Mouse (Mus musculus): ENCODE measurements around the gene RPS10-NUDT3. TPM values are rescaled to one million over a fixed set of nuclear protein-coding genes. Genes with fewer than 3 reads are reported as not detected.

The RPS10-NUDT3 gene
- polyA plus RNA-seq, 1 experiment, result not detected

- TF ChIP-seq POLR2A (IDR thresholded peaks at IDR 0.05; ENCODE audit: borderline replicate concordance, extremely low read depth, insufficient read depth, insufficient read length, poor library complexity, severe bottlenecking) (no peak), CTCF (IDR thresholded peaks at IDR 0.05; ENCODE audit: borderline replicate concordance, extremely low read depth, insufficient read depth, insufficient read length) (no peak)
- DNase-seq (ENCODE audit: low read depth), result no peak
Observed at GRCm38 (mm10) chr17:27545991-27546390, 89.0 kb downstream of the RPS10-NUDT3 start.

- TF ChIP-seq CTCF (IDR thresholded peaks at IDR 0.05; ENCODE audit: borderline replicate concordance, extremely low read depth, insufficient read depth, insufficient read length), result no peak
- no peak for TF ChIP-seq POLR2A (IDR thresholded peaks at IDR 0.05; ENCODE audit: borderline replicate concordance, extremely low read depth, insufficient read depth, insufficient read length, poor library complexity, severe bottlenecking)
- no peak for DNase-seq (ENCODE audit: low read depth)
Observed at GRCm38 (mm10) chr17:27544551-27544950, 90.5 kb downstream of the RPS10-NUDT3 start.

GRCm38 (mm10) chr17:27541984-27542383 lies 93.0 kb downstream of the RPS10-NUDT3 start:
- DNase-seq (ENCODE audit: low read depth), result no peak
- TF ChIP-seq POLR2A (IDR thresholded peaks at IDR 0.05; ENCODE audit: borderline replicate concordance, extremely low read depth, insufficient read depth, insufficient read length, poor library complexity, severe bottlenecking), result no peak
- TF ChIP-seq CTCF (IDR thresholded peaks at IDR 0.05; ENCODE audit: borderline replicate concordance, extremely low read depth, insufficient read depth, insufficient read length), result no peak

GRCm38 (mm10) chr17:27541261-27541660 lies 93.8 kb downstream of the RPS10-NUDT3 start:
- no peak for DNase-seq (ENCODE audit: low read depth)
- TF ChIP-seq POLR2A (IDR thresholded peaks at IDR 0.05; ENCODE audit: borderline replicate concordance, extremely low read depth, insufficient read depth, insufficient read length, poor library complexity, severe bottlenecking) (no peak), CTCF (IDR thresholded peaks at IDR 0.05; ENCODE audit: borderline replicate concordance, extremely low read depth, insufficient read depth, insufficient read length) (no peak)

- peak; percentile 89 for DNase-seq (ENCODE audit: low read depth)
- TF ChIP-seq POLR2A (IDR thresholded peaks at IDR 0.05; ENCODE audit: borderline replicate concordance, extremely low read depth, insufficient read depth, insufficient read length, poor library complexity, severe bottlenecking), result no peak
- peak; percentile 100 for TF ChIP-seq CTCF (IDR thresholded peaks at IDR 0.05; ENCODE audit: borderline replicate concordance, extremely low read depth, insufficient read depth, insufficient read length)
Observed at GRCm38 (mm10) chr17:27534718-27535117, 100.3 kb downstream of the RPS10-NUDT3 start.

GRCm38 (mm10) chr17:27533354-27533753 lies 101.7 kb downstream of the RPS10-NUDT3 start:
- TF ChIP-seq CTCF (IDR thresholded peaks at IDR 0.05; ENCODE audit: borderline replicate concordance, extremely low read depth, insufficient read depth, insufficient read length) (peak; percentile 16; the same call in 1 of the 2 replicates), POLR2A (IDR thresholded peaks at IDR 0.05; ENCODE audit: borderline replicate concordance, extremely low read depth, insufficient read depth, insufficient read length, poor library complexity, severe bottlenecking) (no peak)
- no peak for DNase-seq (ENCODE audit: low read depth)

- TF ChIP-seq POLR2A (IDR thresholded peaks at IDR 0.05; ENCODE audit: borderline replicate concordance, extremely low read depth, insufficient read depth, insufficient read length, poor library complexity, severe bottlenecking) (no peak), CTCF (IDR thresholded peaks at IDR 0.05; ENCODE audit: borderline replicate concordance, extremely low read depth, insufficient read depth, insufficient read length) (no peak)
Observed at GRCm38 (mm10) chr17:27532095-27532494, 102.9 kb downstream of the RPS10-NUDT3 start.

More at GRCm38 (mm10) chr17:27532095-27532494, 102.9 kb downstream of the RPS10-NUDT3 start:
- DNase-seq (ENCODE audit: low read depth), result no peak

Other genes starting within 250 kb of the RPS10-NUDT3 start
- 16.3 and 28.0 TPM in 2 replicates for gene Grm4, start 113.8 kb downstream of the RPS10-NUDT3 start, polyA plus RNA-seq (2012; rRNA removed)
- 120 and 130 TPM in 2 replicates for gene Hmga1, start 78.7 kb downstream of the RPS10-NUDT3 start, polyA plus RNA-seq (2012; rRNA removed)
- gene AI413582, start 69.5 kb downstream of the RPS10-NUDT3 start, polyA plus RNA-seq (2012; rRNA removed), result 35.8 and 53.5 TPM in 2 replicates
- 263 and 287 TPM in 2 replicates for gene Nudt3, start 11.7 kb downstream of the RPS10-NUDT3 start, polyA plus RNA-seq (2012; rRNA removed)
- gene Rps10, start 1.4 kb upstream of the RPS10-NUDT3 start, polyA plus RNA-seq (2012; rRNA removed), result 1,098 and 1,286 TPM in 2 replicates
- gene Pacsin1, start 20.3 kb upstream of the RPS10-NUDT3 start, polyA plus RNA-seq (2012; rRNA removed), result 19.0 and 27.8 TPM in 2 replicates
- gene Spdef, start 93.7 kb upstream of the RPS10-NUDT3 start, polyA plus RNA-seq (2012; rRNA removed), result 1.1 and 1.3 TPM in 2 replicates
- 46.7 and 56.5 TPM in 2 replicates for gene D17Wsu92e, start 185.4 kb upstream of the RPS10-NUDT3 start, polyA plus RNA-seq (2012; rRNA removed)
- 156 and 218 TPM in 2 replicates for gene Snrpc, start 202.9 kb upstream of the RPS10-NUDT3 start, polyA plus RNA-seq (2012; rRNA removed)
- 13.0 and 16.7 TPM in 2 replicates for gene Uhrf1bp1, start 221.2 kb upstream of the RPS10-NUDT3 start, polyA plus RNA-seq (2012; rRNA removed)